Mouse (Mus musculus) urinary bladder, postnatal 25 days (tissue): Measurements from ENCODE around the gene Zfp827.

Experiments
- DNase-seq: peaks from one replicate; pipeline ENCODE4 v3.0.0; 2022; ENCODE audit warnings: low spot score

Zfp827 gene

DNA sequence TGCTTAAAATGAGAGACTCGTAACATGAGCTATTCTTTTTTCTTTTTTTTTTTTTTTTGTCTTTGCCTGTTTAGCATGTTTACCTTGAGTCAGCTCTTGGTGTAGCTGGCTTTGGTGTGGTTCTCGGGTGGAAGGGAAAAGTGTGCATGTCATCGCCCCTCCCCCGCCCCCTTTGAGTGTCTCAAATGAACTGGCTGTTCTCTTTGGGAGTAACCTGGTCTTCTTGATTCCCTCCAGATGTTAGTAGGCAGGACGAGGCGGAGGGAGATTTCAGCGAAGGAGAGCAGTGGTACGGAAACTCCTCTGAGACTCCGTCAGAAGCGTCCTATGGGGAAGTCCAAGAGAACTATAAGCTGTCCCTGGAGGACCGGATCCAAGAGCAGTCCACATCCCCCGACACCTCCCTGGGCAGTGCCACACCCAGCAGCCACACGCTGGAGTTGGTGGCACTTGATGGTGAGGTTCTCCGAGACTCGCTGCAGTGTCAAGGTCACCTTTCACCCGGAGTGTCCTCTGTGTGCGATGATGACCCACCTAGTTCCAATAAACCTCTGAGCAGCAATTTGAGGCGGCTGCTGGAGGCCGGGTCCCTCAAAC lies 31.9 kb downstream of the Zfp827 start:
- peak; percentile 47 for DNase-seq

DNA sequence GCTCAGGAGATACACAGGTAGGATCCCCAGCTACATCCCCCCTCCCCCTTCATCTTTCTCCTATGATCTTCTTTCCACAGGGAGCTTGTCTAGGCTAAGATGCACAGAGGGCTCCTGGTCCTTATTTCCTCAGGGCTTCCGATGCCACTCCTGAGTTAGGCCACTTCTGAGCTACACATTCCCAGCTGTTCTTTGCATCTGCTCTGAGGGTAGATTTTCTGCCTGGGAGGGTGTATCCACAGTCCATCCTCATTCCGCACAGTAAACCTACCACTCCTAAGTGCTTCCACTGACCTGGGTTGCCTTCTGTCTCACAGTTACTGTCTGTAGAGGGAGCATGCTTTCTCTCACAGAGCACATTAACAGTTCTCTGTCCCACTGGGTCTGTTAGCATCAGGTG lies 37.7 kb downstream of the Zfp827 start:
- no peak for DNase-seq

DNA sequence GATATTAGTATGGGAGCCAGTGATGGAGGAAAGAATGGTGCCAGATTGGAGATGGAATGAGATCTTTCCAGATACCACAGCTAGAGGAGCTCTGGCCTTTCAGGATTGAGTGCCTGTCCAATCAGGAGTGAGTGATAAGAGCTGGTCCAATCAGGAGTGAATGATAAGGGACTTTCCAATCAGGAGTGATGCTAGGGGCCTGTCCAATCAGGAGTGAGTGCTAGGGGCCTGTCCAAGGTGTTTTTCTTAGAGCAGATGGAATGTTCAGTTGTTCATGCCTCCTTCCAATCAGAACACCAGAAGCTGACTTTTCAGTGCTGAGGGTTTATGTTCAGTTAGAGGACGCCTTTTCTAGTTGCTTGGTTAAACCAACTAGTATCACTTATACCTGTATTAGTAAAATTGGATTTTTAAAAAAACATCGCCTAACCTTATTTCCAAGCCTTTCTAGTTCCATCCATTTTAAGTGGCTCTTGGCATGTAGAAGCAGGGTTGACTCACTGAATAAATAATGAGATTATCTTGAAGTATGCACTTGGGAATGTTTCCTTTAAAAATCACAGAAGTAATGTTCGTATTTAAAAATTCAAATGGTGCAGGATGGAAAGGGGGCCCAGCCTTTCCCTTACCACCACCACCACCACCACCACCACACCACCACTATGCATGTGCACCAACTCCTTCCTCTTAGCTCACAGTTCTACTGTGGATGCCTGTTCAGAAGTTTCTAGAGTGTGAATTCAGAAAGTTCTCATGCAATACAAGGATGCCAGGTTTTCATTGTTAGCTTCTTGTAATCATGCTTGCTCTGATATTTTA lies 39.8 kb downstream of the Zfp827 start:
- no peak for DNase-seq

DNA sequence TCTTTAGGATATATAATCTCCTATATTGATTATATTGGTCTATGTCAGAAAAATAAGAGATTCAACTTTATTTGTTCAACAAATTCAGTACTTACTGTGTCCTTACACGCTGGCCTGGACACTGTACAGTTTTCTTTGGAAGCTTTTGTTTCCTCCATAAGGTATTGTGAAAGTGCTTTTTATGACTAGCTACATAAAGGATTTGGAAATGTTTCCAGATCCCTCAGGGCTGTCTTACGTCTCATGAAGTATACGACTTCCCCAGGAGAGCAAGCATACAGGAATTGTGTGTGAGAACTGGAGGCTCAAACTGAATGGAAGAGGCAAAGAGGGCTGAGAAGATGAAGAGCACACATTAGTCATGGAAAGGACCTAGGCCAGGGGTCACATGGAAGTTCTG lies 45.1 kb downstream of the Zfp827 start:
- DNase-seq = no peak

DNA sequence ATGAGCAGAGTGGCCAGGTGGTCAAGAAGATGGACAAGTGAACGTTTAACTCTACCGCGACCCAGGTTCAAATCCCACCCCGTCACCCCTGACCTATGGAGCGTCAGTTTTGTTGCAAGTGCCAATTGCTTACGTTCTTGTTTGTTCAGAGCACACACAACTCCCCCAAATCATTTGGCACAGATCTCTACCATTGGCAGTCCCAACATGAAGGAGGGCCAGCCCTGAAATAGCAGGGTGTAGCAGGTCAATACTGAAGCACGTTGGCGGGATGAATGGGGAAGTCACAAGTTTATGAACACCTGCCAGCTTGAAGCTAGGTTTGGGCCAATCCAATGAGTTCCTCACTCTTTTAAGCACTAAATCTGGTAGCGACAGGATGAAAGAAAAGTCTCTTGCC lies 46.7 kb downstream of the Zfp827 start:
- DNase-seq = no peak

DNA sequence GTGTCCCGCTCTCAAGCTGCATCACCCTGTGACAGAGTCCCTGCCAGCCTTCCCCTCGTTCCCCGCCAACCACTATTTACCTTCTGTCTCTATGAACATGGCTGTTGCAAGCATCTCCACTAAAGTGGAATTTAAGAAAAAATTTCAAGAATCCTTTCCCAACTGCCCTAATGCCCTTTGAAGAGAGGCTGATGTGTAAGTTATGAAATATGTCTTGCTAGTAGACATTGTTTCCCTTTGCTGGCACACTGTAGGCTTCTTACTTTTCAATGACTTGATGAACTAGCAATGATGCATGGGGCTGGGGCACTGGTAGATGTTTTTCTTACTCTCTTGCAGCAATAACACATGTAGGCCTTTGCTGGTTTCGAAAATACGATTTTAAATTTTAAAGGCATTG lies 49.0 kb downstream of the Zfp827 start:
- no peak for DNase-seq

DNA sequence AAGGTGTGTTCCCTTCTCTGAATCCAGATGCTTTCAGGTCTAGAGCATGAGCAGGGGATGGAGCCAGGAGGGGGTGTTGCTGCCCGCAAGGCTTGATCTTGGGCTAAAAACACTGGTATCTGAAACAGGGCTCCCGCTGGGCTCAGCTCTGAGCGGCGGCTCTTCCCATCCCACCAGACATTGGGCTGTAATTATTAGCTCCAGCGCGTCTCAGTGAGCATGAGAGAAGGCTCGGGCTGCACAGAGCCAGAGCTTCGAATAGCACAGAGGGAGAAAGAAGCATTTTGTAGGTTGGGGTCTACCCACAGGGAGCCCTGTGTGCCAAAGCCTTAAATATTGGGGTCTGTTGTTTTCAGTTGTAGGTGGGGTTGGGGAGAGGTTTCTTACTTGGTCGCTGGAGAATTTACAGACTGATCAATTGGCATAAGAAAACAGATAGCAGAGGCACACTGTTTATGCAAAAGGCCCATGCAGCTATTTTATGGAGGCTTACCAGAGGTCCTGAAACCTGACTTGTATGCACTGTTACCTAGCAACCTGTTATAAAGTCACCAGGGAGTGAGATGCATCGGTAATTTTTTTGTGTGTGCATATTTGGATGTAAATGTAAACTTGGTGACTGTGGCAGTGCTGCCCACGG lies 50.4 kb downstream of the Zfp827 start:
- no peak for DNase-seq

DNA sequence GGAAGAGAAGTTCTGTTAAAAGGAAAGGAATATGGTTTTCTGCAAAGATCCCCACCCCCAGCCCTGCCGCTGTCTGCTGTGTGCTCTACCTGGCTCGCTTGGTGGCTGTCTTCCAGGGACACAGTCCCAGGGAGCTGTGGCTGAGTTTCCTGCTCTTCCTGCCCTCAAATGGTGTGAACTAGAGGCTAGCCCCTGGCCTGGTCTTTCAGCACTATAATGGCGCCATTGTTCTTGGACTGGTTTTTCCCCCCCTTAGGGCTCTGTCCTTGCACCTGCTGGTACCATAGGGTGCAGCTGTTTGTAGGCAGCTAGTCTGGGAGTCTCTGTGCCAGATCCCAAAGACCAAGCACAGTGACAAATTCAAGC lies 50.9 kb downstream of the Zfp827 start:
- no peak for DNase-seq

DNA sequence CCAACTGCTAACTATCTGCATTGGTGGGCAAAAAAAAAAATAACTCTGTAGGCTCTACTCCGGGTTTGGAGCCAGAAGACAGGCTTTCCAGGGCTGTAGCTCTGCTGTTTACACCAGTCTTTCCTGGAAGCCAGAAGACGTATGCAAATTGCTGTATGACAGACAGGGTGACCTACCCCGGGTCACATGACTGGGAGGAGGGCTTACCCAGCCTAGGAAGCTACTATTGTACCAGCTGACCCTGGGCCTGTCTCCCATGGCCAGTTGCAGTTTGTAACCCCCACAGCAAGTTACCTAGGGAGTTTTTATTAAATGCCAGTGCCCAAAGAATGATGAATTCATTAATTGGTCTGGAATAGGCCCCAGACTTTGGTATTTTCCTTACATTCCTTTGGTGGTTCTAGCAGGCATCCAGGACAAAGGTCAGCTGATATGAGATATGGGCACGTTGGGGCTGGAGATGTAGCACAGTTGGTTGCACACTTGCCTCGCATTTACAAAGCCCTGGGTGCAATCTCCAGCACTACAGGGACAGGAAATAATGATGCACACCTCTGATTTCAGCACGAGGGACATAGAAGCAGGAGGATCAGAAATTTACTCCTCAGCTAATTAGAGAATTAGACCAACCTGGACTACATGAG lies 52.0 kb downstream of the Zfp827 start:
- no peak for DNase-seq

DNA sequence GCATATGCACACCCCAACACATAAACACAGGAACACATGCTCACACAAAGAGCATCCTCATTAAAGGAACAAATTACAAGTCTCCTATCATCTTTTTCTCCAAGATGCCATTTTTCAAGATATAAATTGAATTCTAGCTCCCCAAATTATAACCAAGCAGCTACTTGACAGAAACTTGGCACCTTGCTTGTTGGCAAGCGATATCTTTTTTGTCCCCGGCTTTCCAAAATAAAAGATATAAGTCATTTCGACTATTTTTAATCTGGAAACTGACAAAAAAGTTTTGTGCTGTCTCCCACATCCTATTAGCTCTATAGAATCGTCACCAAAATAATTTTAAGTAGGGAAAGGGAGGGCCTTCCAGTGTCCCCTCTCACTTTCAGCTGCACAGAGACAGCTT lies 53.1 kb downstream of the Zfp827 start:
- no peak for DNase-seq

DNA sequence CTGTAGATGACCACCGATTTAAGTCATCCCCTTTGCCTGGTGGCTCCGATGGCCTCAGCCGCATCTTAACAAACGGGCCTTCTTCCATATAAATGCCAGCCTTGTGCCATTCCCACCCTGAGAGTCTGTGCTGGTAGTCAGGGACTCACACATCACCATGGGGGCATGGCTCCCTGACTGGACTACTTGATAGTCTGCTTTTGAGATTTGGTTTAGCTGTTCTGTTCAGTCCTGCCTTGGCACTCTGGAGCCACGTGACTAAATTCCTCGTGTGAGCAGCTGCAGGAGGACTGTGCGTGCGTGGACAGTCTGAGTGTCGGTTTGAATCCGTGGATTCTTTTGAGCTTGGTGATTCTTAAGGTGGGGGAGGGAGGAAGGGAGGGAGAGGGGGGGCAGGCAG lies 53.7 kb downstream of the Zfp827 start:
- DNase-seq = no peak

DNA sequence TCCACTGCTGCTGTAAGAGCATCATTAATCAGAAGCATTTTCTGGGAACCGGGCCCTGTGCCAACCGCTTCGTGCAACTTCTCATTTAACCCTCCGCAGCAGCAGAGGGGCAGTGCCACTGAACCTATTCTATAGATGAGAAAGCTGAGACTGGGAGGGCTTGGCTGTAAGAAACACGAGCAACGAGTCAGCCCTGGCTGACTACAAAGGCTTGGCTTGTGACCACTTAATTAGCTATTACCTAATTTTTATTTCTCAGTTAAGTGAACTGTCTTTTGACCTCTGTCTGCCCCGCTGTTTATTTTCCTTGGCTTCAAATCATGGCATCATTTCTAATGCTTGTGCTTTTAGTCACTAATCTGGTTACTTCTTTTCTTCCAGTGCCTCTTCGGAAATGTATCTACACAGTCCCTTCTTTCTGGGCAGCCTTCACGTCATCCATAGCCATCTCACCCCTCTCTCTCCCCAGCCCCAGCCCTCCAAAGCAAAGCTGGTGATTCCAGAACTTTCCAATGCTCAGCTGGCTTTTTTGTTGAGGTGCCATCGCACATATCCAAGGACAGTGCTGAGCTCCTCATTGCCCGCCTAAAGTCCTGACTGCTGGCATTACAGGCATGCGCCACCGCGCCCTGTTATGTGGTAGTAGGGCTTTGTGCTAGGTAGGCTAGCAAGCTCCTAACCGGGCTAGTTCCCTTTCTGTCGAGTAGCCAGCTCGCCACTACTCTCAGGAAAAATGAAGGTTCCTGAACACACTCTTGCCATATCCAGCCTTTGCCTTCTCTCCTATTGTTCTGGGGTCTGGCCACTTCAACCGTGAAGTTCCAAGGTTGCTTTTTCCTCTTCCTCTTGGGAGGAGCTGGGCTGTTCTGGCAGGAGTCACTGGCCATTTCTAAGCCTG lies 55.5 kb downstream of the Zfp827 start:
- no peak for DNase-seq

DNA sequence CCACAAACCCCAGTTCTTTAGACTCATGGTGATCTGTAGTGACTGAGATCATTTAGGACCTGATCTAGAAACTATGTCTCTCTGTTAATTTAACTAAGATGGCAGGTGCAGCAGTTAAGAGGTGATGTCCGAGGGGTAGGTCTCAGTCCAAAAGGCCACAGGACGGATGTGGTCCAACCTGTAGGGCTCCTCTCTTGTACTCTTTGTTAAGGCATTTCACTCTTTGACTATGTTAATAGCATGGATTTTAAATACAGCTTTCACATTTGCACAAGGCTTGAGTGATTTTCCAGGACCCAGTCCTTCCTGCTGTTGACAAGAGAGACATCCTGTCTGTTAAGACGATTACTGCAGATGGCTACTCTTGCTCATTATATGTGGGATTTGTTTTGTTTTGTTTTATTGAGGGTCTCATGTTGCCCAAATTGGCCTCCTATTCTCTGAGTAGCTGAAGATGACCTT lies 56.2 kb downstream of the Zfp827 start:
- DNase-seq = no peak

DNA sequence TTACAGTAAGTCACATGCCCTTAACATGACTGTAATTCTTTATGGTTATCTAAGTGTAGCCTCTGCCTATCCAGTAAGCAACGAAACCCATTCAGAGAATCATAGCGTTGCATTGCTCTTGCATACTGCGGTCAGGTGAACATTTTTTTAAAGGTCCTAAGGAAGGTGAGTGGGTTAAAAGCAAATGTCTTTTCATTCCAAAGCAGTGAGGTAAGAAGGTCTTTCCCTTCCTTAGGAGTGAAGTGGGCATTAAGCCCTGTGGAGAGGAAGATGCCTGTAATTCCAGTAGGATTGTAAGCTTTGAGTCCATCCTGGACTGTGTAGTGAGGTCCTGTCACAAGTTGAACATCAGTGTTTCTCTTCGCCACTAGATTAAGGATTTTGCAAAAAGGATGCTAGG lies 66.2 kb downstream of the Zfp827 start:
- no peak for DNase-seq

DNA sequence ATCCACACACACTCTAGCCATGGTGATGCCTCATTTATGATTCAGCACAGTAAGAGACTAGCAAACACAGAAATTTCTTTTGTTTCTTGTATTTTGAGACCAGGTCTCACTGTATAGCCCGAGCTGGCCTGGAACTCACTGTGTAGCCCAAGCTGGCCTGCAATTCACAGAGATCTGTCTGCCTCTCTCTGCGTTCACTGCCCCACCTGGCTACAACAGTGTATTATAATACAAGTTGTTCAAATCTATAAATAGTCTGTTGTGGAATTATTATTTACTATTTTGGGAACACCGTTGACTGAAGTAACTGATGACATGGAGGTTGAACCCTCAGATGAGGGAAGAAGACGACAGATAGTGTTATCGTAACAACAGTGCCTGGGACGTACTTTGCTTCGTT lies 66.9 kb downstream of the Zfp827 start:
- DNase-seq = no peak

DNA sequence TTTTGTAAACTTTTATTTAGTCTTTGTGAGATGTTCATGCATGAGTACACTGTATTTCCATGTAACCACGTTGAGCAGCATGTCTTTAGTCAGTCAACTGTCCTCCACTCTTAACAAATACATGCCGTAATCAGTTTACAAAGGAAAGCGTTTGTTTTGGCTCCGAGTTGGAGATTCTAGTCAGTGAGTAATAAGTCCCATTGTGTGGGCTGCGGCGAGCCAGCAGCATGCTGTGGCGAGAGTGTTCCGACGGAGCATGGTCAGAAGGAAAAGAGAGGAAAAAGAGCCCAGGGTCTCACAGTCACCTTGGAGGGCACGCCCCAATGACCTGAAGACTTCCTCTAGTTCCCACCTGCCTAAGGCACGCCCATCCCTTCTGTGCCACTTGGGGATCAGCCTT lies 68.7 kb downstream of the Zfp827 start:
- DNase-seq = no peak

DNA sequence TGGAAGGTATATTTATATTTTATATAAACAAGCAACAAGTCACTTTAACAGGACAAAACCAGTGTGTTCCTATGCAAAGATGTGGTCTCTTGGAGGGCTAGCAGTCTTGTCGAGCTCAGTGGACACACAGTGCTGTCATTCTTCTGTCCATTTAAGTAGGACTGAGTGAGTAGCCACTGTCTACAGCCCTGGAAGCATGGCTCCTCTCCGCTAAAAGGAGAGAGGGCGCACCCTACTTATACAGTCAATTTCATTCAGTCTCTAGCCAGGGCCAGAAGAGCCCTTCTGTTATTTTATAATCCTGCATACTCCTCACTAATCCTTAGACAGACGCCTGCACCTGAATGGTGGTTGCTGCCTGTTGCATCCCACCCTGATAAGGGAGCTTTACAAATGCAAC lies 74.5 kb downstream of the Zfp827 start:
- no peak for DNase-seq

DNA sequence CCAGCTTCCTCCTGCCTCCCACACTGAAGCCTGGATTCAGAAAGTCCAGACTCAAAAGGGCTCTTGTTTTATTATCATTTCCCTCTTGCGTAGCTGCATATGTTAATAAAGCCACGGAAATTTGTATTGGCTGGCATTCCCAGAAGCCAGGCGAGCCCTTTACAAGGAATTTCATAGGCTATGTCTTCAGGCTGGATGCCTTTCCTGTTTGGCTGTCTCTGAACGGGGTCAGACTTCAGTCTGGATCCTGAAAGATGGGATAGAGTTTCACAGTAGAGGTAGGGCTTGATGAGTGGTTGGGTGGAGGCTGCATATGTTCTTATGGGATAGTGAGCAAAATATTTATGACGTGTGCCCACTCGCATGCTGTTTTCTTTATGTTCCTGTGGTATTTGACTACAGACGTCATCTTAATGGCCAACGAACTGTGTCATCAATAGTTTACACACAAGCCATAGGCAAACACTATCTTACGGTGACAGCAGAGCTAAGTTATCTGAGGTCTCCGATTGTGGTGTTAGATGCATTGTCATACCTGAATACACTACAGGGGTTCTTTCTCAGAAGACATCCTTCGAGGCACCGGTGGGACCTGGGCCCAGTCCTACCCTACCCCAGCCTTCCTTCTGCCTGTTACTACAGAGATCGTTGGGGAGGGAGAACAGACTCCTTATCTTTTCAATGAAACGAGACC lies 75.1 kb downstream of the Zfp827 start:
- no peak for DNase-seq

DNA sequence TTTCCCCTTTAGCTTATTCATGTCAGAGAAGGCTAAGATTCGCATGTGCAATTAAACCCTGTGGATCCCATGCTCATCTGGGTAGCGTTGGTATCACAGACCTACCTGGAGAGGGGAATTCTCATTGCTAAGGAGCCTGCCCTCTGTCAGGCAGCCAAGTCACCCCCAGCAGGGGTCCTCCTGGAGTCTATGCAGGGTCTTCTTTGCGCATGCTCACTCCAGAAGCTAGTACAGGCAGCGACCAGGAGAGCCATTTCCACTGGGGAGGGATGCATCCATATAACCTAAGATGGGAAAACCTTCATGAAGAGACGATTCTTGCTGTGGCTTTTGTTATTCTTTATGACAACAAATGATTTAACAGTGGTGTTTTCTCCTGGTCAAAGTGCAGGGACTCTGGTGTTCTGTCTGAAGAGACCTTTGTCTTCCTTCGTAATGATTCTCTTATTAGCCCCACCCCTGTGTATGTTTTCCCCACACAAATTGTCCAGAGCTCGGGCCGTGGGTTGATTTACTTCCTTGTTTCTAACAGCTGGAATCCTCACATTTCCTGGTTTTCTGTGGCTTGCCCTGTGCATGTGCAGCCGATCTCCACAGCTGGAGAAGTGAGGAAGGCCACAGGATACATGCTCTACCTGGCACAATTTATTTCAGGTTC lies 75.8 kb downstream of the Zfp827 start:
- no peak for DNase-seq

DNA sequence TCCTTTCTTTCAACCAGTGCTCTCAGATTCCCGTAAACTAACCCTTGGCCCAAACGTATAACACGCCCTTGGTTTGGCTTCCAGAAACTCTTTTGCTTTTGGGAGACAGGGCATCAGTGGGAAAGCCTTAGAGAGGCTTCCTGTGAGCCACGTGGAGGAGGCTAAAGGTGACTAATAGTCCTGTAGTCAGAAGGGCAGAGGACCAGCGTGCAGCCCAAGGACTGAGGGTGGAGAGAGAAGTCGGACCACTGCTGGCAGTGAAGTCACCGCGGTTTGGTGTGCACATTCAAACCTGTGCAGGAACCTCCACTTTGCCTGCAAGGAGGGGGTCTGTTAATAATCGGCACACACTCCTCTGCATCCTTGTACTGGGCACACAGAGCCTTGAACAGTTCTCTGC lies 76.4 kb downstream of the Zfp827 start:
- no peak for DNase-seq

DNA sequence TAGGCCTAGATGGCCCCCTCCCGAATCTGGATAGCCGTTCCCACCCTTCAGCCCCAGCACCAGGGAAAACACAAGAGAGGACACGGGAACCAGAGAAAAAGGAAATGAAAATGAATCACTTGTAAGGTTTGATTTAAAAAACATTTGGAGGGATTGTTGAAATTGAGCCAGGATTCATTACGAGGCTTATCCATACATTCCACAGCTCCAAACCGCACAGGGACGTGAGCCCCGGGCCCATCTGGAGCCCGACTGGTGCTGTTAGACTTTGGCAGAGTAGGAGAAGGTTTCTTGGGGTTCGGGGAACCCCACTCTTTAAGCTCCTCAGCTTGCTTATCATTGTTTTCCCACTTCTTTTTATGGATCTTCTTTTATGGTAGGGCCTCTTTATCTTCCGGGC lies 76.9 kb downstream of the Zfp827 start:
- no peak for DNase-seq
